Mouse (Mus musculus) G1E (cell line): ENCODE data around the gene Il1rl2. TPM values are rescaled to one million over a fixed set of nuclear protein-coding genes. Genes with fewer than 3 reads are reported as not detected.

Experiments
- ATAC-seq: 2 replicates; pipeline ENCODE4 v1.8.0; 2016; ENCODE audit warnings: mild to moderate bottlenecking; ENCODE audit not compliant: insufficient number of reproducible peaks, poor library complexity, low FRiP score, severe bottlenecking; ENCODE audit errors: extremely low read depth
- DNase-seq: peaks from one replicate; pipeline ENCODE4 v3.0.0; 2012; ENCODE audit warnings: low spot score
- H3K27me3 ChIP-seq: 2 replicates; pipeline ENCODE4 v1.6.1; 2012; ENCODE audit warnings: mild to moderate bottlenecking, low read length, inconsistent platforms; ENCODE audit not compliant: insufficient read depth
- H3K36me3 ChIP-seq: replicated peaks from 2 replicates; pipeline ENCODE3; 2012; ENCODE audit warnings: mild to moderate bottlenecking, inconsistent platforms
- H3K4me1 ChIP-seq: 2 replicates; pipeline ENCODE4 v1.6.1; 2012; ENCODE audit warnings: low read depth, low read length, inconsistent platforms, mixed read lengths; ENCODE audit not compliant: insufficient read depth
- H3K4me3 ChIP-seq: 2 replicates; pipeline ENCODE4 v1.5.1; 2012; ENCODE audit warnings: low read depth, mild to moderate bottlenecking, inconsistent platforms, low read length, moderate library complexity, mixed read lengths
- H3K9me3 ChIP-seq: replicated peaks from 2 replicates; pipeline ENCODE4 v1.6.1; 2012; ENCODE audit warnings: inconsistent platforms
- CTCF ChIP-seq: IDR thresholded peaks from 2 replicates; pipeline ENCODE4 v1.5.1; 2012; ENCODE audit warnings: low read depth, low read length, inconsistent platforms, mixed read lengths
- GATA1 ChIP-seq: IDR thresholded peaks from 2 replicates; pipeline ENCODE4 v1.6.1; 2012; ENCODE audit warnings: borderline replicate concordance, low read length, inconsistent platforms, mixed read lengths
- GATA2 ChIP-seq: IDR thresholded peaks from 2 replicates; pipeline ENCODE4 v1.6.1; 2012; ENCODE audit warnings: low read depth, low read length, inconsistent platforms, borderline replicate concordance
- POLR2AphosphoS5 ChIP-seq: IDR thresholded peaks from 2 replicates; pipeline ENCODE4 v1.6.1; 2012; ENCODE audit warnings: low read depth, low read length, inconsistent platforms; ENCODE audit not compliant: insufficient replicate concordance
- TAL1 ChIP-seq: conservative IDR thresholded peaks from 2 replicates; pipeline ENCODE4 v1.6.1; 2012; ENCODE audit warnings: low read depth, low read length, inconsistent platforms, mixed read lengths
- polyA plus RNA-seq: library from polyadenylated mRNA; stranded (reverse); fragments of >175 nt; gene quantifications from 2 replicates; pipeline ENCODE4 v1.2.3, GENCODE M21; 2012
- total RNA-seq, 2 experiments: library from RNA; stranded (forward) in 1 of 2; stranded (reverse) in 1 of 2; fragments of 200-1000 nt in 1 of 2; fragments of >200 nt in 1 of 2; fragmentation: Nextera tagmentation in 1 of 2; gene quantifications; 2 replicates each; pipeline ENCODE4 v1.2.3; 2014 to 2017

Il1rl2 gene
- total and polyA plus RNA-seq, 3 experiments, result 0.02 to 0.83 (median 0.33) TPM

DNA sequence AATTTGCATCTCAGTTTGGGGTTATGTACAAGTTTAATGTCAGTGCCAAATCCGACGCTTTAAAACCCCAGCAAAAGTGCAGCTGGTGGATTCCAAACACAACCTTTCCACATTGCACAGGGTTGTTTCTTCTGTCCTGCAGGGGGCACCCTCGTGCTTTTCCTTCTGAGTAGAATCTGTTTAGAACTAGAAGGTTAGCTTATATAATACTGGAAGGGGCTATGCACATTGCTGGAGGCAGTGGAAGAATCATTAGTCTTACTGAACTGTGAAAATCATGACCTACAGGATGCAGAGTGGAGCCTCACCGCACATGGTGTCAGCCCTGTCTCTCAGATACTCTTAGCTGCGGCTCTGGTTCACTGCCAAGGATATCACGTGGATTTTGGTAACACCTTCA lies 55.7 kb downstream of the Il1rl2 start:
- peak; percentile 34 for DNase-seq
- Histone ChIP-seq H3K4me1 (peaks cover 55% of the 10 kb centered on the region), H3K4me3 (no peak overlapping the region), H3K27me3 (no peaks in the 10 kb centered on the region), H3K36me3 (no peaks in the 10 kb centered on the region), H3K9me3 (no peaks in the 10 kb centered on the region)
- TF ChIP-seq TAL1 (no peak), POLR2AphosphoS5 (no peak), CTCF (peak; percentile 61), GATA2 (no peak), GATA1 (no peak)
- peak; percentile 56 for ATAC-seq

- H3K4me3 ChIP-seq, result no peak overlapping the region
- H3K9me3 ChIP-seq, result no peaks in the 10 kb centered on the region
- DNase-seq (no peak), ATAC-seq (no peak)
- no peak for TF ChIP-seq TAL1
- TF ChIP-seq GATA2, result no peak
- TF ChIP-seq GATA1, result no peak
- TF ChIP-seq POLR2AphosphoS5, result no peak
- no peak for TF ChIP-seq CTCF
- no peaks in the 10 kb centered on the region for H3K36me3 ChIP-seq
- no peaks in the 10 kb centered on the region for H3K27me3 ChIP-seq
- peaks cover 49% of the 10 kb centered on the region for H3K4me1 ChIP-seq
These were observed 56.6 kb downstream of the Il1rl2 start for GRCm38 (mm10) chr1:40380990-40381389.

GRCm38 (mm10) chr1:40382841-40383240 lies 58.4 kb downstream of the Il1rl2 start:
- TF ChIP-seq GATA1, result no peak
- no peak for TF ChIP-seq POLR2AphosphoS5
- no peak for TF ChIP-seq TAL1
- Histone ChIP-seq H3K36me3 (no peaks in the 10 kb centered on the region), H3K4me1 (peaks cover 40% of the 10 kb centered on the region), H3K27me3 (no peaks in the 10 kb centered on the region), H3K9me3 (no peaks in the 10 kb centered on the region), H3K4me3 (no peak overlapping the region)
- ATAC-seq (no peak), DNase-seq (no peak)

GRCm38 (mm10) chr1:40384931-40385545 lies 60.6 kb downstream of the Il1rl2 start:
- Histone ChIP-seq H3K4me3 (no peak overlapping the region), H3K36me3 (no peaks in the 10 kb centered on the region), H3K27me3 (no peaks in the 10 kb centered on the region), H3K4me1 (peaks cover 23% of the 10 kb centered on the region), H3K9me3 (no peaks in the 10 kb centered on the region)
- ATAC-seq (no peak), DNase-seq (no peak)
- TF ChIP-seq CTCF (no peak), GATA2 (no peak), POLR2AphosphoS5 (no peak), GATA1 (no peak), TAL1 (no peak)

GRCm38 (mm10) chr1:40391374-40391773 lies 67.0 kb downstream of the Il1rl2 start:
- no peaks in the 10 kb centered on the region for H3K36me3 ChIP-seq
- H3K9me3 ChIP-seq, result no peaks in the 10 kb centered on the region
- TF ChIP-seq GATA2, result no peak
- no peak for TF ChIP-seq CTCF
- no peak for TF ChIP-seq TAL1
- no peak for TF ChIP-seq POLR2AphosphoS5
- no peak for TF ChIP-seq GATA1
- H3K4me1 ChIP-seq, result peaks cover 24% of the 10 kb centered on the region
- peaks cover 22% of the 10 kb centered on the region for H3K27me3 ChIP-seq
- H3K4me3 ChIP-seq, result no peak overlapping the region
- no peak for DNase-seq
- no peak for ATAC-seq

DNA sequence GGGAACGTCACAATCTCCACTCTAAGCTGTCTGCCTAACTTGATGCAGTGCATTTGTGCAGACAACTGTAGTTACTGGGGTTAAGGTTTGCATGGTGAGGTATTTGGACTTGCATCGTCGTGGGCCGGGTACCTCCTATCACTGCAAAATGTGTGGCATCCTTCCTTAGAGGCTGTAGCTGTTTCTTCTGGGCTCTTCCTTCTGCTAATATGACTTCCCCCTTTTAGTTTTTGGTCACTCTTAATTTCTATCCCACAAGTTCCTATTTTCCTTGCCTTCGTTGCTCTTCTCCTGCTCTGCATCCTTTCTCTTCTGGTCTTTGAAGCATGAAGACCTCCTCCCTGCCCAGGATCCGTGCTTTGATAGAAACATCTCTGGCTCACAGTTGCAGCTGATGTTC lies 68.1 kb downstream of the Il1rl2 start:
- no peak for DNase-seq
- Histone ChIP-seq H3K27me3 (peaks cover 31% of the 10 kb centered on the region), H3K4me3 (no peak overlapping the region), H3K4me1 (peaks cover 28% of the 10 kb centered on the region), H3K36me3 (no peaks in the 10 kb centered on the region), H3K9me3 (no peaks in the 10 kb centered on the region)
- no peak for TF ChIP-seq TAL1
- TF ChIP-seq GATA1, result no peak
- no peak for ATAC-seq
